Mouse (Mus musculus) bone marrow macrophage, adult 2 months (primary cell): ENCODE results near the gene Traf3.

Experiments used
- CTCF ChIP-seq: IDR thresholded peaks from 2 replicates; pipeline ENCODE4 v1.5.1; 2012; ENCODE audit warnings: low read depth, mild to moderate bottlenecking, low read length, moderate library complexity
- POLR2A ChIP-seq: IDR thresholded peaks from 2 replicates; pipeline ENCODE4 v1.6.1; 2012; ENCODE audit warnings: mild to moderate bottlenecking, low read depth, low read length, borderline replicate concordance

DNA sequence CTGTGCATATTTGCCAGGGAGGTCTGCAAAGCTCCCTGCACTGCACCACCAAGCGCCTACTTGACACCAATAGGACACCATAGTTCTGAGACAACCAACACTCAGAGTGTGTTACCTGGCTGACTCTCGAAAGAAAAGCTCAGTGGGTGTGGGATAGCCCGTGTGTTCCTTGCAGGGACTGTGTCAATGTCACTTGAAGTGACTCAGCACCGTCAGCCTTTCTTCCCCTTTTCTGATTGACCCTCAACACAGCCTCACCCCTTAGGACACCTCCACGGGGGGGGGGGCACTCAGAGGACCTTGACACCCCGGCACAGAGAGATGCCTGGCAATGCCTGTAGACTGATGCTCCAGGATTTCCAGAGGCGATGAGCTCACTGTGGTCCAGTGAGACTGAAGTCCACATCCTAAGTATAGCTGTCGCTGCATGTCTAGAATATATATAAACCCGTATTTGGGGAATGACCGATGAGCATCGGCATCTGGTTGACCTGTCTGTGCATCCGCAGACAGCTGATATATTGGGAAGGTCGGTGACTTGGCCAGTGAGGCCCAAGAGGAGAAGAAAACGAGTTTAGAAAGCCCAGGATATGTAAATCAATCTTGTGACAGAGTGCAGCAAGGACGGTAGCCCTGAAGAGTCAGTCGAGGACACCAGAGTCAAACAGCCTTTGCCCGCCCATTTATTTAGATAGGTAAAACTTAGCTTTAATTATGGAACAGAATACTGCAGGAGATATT is 16.5 kb upstream of the Traf3 start:
- TF ChIP-seq CTCF (no peak), POLR2A (no peak)
